Mouse (Mus musculus): ENCODE measurements around the gene Ick. TPM values are rescaled to one million over a fixed set of nuclear protein-coding genes. Genes with fewer than 3 reads are reported as not detected.

Ick gene
- 8.4 TPM for polyA plus RNA-seq (2017; shearing (Covaris generic))

DNA sequence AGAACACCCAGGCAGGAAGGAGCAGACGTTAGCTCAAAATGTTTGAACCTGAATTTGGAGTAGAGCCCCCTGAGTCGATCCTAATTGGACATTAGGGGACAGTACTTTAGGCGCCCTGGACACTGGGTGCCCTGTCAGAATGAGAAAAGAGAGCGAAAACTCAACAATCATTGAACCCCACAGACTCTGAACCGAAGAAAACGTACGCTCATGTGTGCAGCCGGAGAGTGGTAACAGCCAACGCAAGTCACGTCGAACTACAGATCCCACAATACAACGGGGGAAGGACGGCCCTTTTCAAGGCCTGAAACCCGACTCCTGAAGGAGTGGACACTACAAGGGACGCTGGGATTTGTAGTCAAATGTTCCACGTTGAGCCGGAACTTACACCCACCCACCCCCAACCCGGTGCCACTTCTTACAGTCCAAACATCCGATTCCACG, at the start of gene Ick, which contains the start of gene Fbxo9:
Ick (plus strand) TSS at position 397 of the 444 bp plus-strand sequence.
Fbxo9 (minus strand) TSS at position 270 of the 444 bp plus-strand sequence.

DNA sequence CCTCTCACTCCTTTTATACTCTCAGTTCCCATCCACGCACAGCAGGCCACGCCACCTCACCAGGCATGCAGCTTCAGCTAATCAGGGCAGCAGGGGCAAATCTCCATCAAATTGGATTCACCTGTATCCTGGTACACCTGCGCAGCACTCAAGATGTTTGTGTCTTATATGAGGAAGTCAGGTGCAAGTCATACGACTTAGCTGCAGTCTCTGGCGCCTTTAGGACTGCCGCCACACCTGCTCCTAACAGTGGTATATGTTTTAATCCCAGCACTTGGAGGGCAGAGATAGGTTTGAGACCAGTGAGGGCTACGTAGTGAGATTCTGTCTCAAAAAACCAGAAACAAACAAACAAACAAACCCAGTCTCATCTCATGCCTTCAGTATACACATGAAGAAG, 73.5 kb downstream of the Ick start, which contains the start of gene Gsta4:
Gsta4 (plus strand) TSS at position 301 of the 400 bp plus-strand sequence.

Other genes starting within 250 kb of the Ick start
- gene Elovl5, start 191.8 kb upstream of the Ick start, polyA plus RNA-seq (2017; shearing (Covaris generic)), result 197 TPM
- not detected for gene Gcm1, start 57.3 kb upstream of the Ick start, polyA plus RNA-seq (2017; shearing (Covaris generic))
- 88.6 TPM for gene Fbxo9, start 127 bp upstream of the Ick start, polyA plus RNA-seq (2017; shearing (Covaris generic))
- 3.1 TPM for gene Gsta4, start 73.6 kb downstream of the Ick start, polyA plus RNA-seq (2017; shearing (Covaris generic))
- gene Gsta1, start 121.5 kb downstream of the Ick start, polyA plus RNA-seq (2017; shearing (Covaris generic)), result not detected
- not detected for gene Gm3776, start 147.9 kb downstream of the Ick start, polyA plus RNA-seq (2017; shearing (Covaris generic))
- not detected for gene Gm10639, start 180.7 kb downstream of the Ick start, polyA plus RNA-seq (2017; shearing (Covaris generic))
- gene Omt2a, start 205.6 kb downstream of the Ick start, polyA plus RNA-seq (2017; shearing (Covaris generic)), result not detected
- not detected for gene Omt2b, start 218.4 kb downstream of the Ick start, polyA plus RNA-seq (2017; shearing (Covaris generic))
- gene Gsta2, start 246.6 kb downstream of the Ick start, polyA plus RNA-seq (2017; shearing (Covaris generic)), result not detected